Mouse (Mus musculus): Measurements from ENCODE around the gene Pex16.

GRCm38 (mm10) chr2:92381161-92381560 lies 6.7 kb downstream of the Pex16 start:
- TF ChIP-seq POLR2A (IDR thresholded peaks at IDR 0.05; ENCODE audit: borderline replicate concordance, extremely low read depth, low read depth, low read length): no peak
- TF ChIP-seq CTCF (IDR thresholded peaks at IDR 0.05; ENCODE audit: insufficient read depth, low read length): no peak
